Mouse (Mus musculus): Measurements from ENCODE around the gene Tnpo1. TPM values are rescaled to one million over a fixed set of nuclear protein-coding genes. Genes with fewer than 3 reads are reported as not detected.

Tnpo1 gene
- total and polyA plus RNA-seq, 2 experiments from 2014 or later, result 16.2 to 73.5 TPM

- Histone ChIP-seq H3K9me3 (ENCODE audit: low read length) (no peaks in the 10 kb centered on the region), H3K27ac (ENCODE audit: low read depth, low read length) (no peak overlapping the region), H3K4me3 (ENCODE audit: low read depth, low read length) (no peak overlapping the region), H3K9ac (no peak overlapping the region), H3K27me3 (ENCODE audit: insufficient read depth, low read length) (no peaks in the 10 kb centered on the region), H3K4me2 (ENCODE audit: low read depth) (no peak overlapping the region), H3K36me3 (ENCODE audit: insufficient read depth) (no peaks in the 10 kb centered on the region), H3K4me1 (ENCODE audit: insufficient read depth) (peaks cover 9% of the 10 kb centered on the region; the same call in 1 of the 2 replicates)
- WGBS, result 79% methylated on average over 6 of the region's 6 CpGs
- ATAC-seq (no peak), DNase-seq (no peak)
- TF ChIP-seq CTCF (IDR thresholded peaks at IDR 0.05; ENCODE audit: low read depth), result no peak
These were observed 116.0 kb downstream of the Tnpo1 start for GRCm38 (mm10) chr13:98810143-98810542.

- no peak for TF ChIP-seq CTCF (IDR thresholded peaks at IDR 0.05; ENCODE audit: low read depth)
- no peak for ATAC-seq
- WGBS, result 96% methylated on average over 1 of the region's 1 CpGs
These were observed 117.1 kb downstream of the Tnpo1 start for GRCm38 (mm10) chr13:98809087-98809486.

GRCm38 (mm10) chr13:98804480-98804879 is 121.7 kb downstream of the Tnpo1 start:
- ATAC-seq, result no peak

More at GRCm38 (mm10) chr13:98809087-98809486, 117.1 kb downstream of the Tnpo1 start:
- Histone ChIP-seq H3K4me2 (ENCODE audit: low read depth) (no peak overlapping the region), H3K4me3 (ENCODE audit: low read depth, low read length) (no peak overlapping the region), H3K27me3 (ENCODE audit: insufficient read depth, low read length) (no peaks in the 10 kb centered on the region), H3K4me1 (ENCODE audit: insufficient read depth) (peaks cover 9% of the 10 kb centered on the region; the same call in 1 of the 2 replicates), H3K9me3 (ENCODE audit: low read length) (no peaks in the 10 kb centered on the region), H3K36me3 (ENCODE audit: insufficient read depth) (no peaks in the 10 kb centered on the region), H3K27ac (ENCODE audit: low read depth, low read length) (no peak overlapping the region), H3K9ac (no peak overlapping the region)
- DNase-seq, result no peak

GRCm38 (mm10) chr13:98803699-98804098 is 122.5 kb downstream of the Tnpo1 start:
- no peak for ATAC-seq
- Histone ChIP-seq H3K4me2 (ENCODE audit: low read depth) (no peak overlapping the region), H3K27ac (ENCODE audit: low read depth, low read length) (no peak overlapping the region), H3K4me3 (ENCODE audit: low read depth, low read length) (no peak overlapping the region), H3K9ac (no peak overlapping the region), H3K4me1 (ENCODE audit: insufficient read depth) (no peaks in the 10 kb centered on the region), H3K9me3 (ENCODE audit: low read length) (no peaks in the 10 kb centered on the region), H3K36me3 (ENCODE audit: insufficient read depth) (peaks cover 16% of the 10 kb centered on the region), H3K27me3 (ENCODE audit: insufficient read depth, low read length) (no peaks in the 10 kb centered on the region)
- no peak for TF ChIP-seq CTCF (IDR thresholded peaks at IDR 0.05; ENCODE audit: low read depth)
- 89% methylated on average over 4 of the region's 4 CpGs for WGBS
- no peak for DNase-seq

More at GRCm38 (mm10) chr13:98804480-98804879, 121.7 kb downstream of the Tnpo1 start:
- H3K4me2 ChIP-seq (ENCODE audit: low read depth), result no peak overlapping the region
- WGBS, result 94% methylated on average over 1 of the region's 1 CpGs
- no peaks in the 10 kb centered on the region for H3K9me3 ChIP-seq (ENCODE audit: low read length)
- H3K27me3 ChIP-seq (ENCODE audit: insufficient read depth, low read length), result no peaks in the 10 kb centered on the region
- TF ChIP-seq CTCF (IDR thresholded peaks at IDR 0.05; ENCODE audit: low read depth), result no peak
- no peak overlapping the region for H3K4me3 ChIP-seq (ENCODE audit: low read depth, low read length)
- DNase-seq, result no peak
- H3K36me3 ChIP-seq (ENCODE audit: insufficient read depth), result peaks cover 12% of the 10 kb centered on the region
- H3K27ac ChIP-seq (ENCODE audit: low read depth, low read length), result no peak overlapping the region
- H3K9ac ChIP-seq, result no peak overlapping the region
- H3K4me1 ChIP-seq (ENCODE audit: insufficient read depth), result no peaks in the 10 kb centered on the region

- no peak overlapping the region for H3K9ac ChIP-seq
- no peak overlapping the region for H3K4me3 ChIP-seq (ENCODE audit: low read depth, low read length)
- H3K9me3 ChIP-seq (ENCODE audit: low read length), result no peaks in the 10 kb centered on the region
- WGBS, result 87% methylated on average over 3 of the region's 3 CpGs
- H3K4me2 ChIP-seq (ENCODE audit: low read depth), result no peak overlapping the region
- H3K27ac ChIP-seq (ENCODE audit: low read depth, low read length), result no peak overlapping the region
- TF ChIP-seq CTCF (IDR thresholded peaks at IDR 0.05; ENCODE audit: low read depth), result no peak
- H3K27me3 ChIP-seq (ENCODE audit: insufficient read depth, low read length), result no peaks in the 10 kb centered on the region
- peaks cover 16% of the 10 kb centered on the region for H3K36me3 ChIP-seq (ENCODE audit: insufficient read depth)
- ATAC-seq, result no peak
- no peaks in the 10 kb centered on the region for H3K4me1 ChIP-seq (ENCODE audit: insufficient read depth)
- DNase-seq, result no peak
These were observed 123.2 kb downstream of the Tnpo1 start for GRCm38 (mm10) chr13:98802957-98803356.

GRCm38 (mm10) chr13:98795511-98795910 is 130.7 kb downstream of the Tnpo1 start:
- ATAC-seq, result no peak
- H3K4me3 ChIP-seq (ENCODE audit: low read depth, low read length), result no peak overlapping the region
- H3K27ac ChIP-seq (ENCODE audit: low read depth, low read length), result no peak overlapping the region
- H3K4me2 ChIP-seq (ENCODE audit: low read depth), result no peak overlapping the region
- H3K36me3 ChIP-seq (ENCODE audit: insufficient read depth), result peaks cover 24% of the 10 kb centered on the region
- H3K4me1 ChIP-seq (ENCODE audit: insufficient read depth), result no peaks in the 10 kb centered on the region
- H3K9ac ChIP-seq, result no peak overlapping the region
- TF ChIP-seq CTCF (IDR thresholded peaks at IDR 0.05; ENCODE audit: low read depth), result no peak
- no peaks in the 10 kb centered on the region for H3K9me3 ChIP-seq (ENCODE audit: low read length)
- no peak for DNase-seq
- 97% methylated on average over 3 of the region's 3 CpGs for WGBS
- no peaks in the 10 kb centered on the region for H3K27me3 ChIP-seq (ENCODE audit: insufficient read depth, low read length)

- no peak overlapping the region for H3K9ac ChIP-seq
- no peak overlapping the region for H3K4me2 ChIP-seq (ENCODE audit: low read depth)
- H3K4me3 ChIP-seq (ENCODE audit: low read depth, low read length), result no peak overlapping the region
- H3K4me1 ChIP-seq (ENCODE audit: insufficient read depth), result no peaks in the 10 kb centered on the region
- TF ChIP-seq CTCF (IDR thresholded peaks at IDR 0.05; ENCODE audit: low read depth), result no peak
- H3K27ac ChIP-seq (ENCODE audit: low read depth, low read length), result no peak overlapping the region
- WGBS, result 100% methylated on average over 1 of the region's 1 CpGs
- no peak for DNase-seq
- H3K27me3 ChIP-seq (ENCODE audit: insufficient read depth, low read length), result no peaks in the 10 kb centered on the region
- ATAC-seq, result no peak
- peaks cover 14% of the 10 kb centered on the region for H3K36me3 ChIP-seq (ENCODE audit: insufficient read depth)
- no peaks in the 10 kb centered on the region for H3K9me3 ChIP-seq (ENCODE audit: low read length)
These were observed 133.3 kb downstream of the Tnpo1 start for GRCm38 (mm10) chr13:98792864-98793263.
